Mouse (Mus musculus) liver, adult 2 months (tissue): Measurements from ENCODE around the gene Cdk13. TPM values are rescaled to one million over a fixed set of nuclear protein-coding genes. Genes with fewer than 3 reads are reported as not detected.

Experiments used
- DNase-seq: peaks from one replicate; pipeline ENCODE4 v3.0.0-alpha.2; 2011; ENCODE audit warnings: low read depth, low spot score; ENCODE audit errors: extremely low read depth
- H3K27ac ChIP-seq: fragments of 200-500 bp; replicated peaks from 2 replicates; pipeline ENCODE4 v1.5.1; 2012; ENCODE audit warnings: low read depth, mild to moderate bottlenecking, control low read depth, inconsistent platforms, low read length; ENCODE audit not compliant: insufficient read depth
- H3K27me3 ChIP-seq: fragments of 200-500 bp; 2 replicates; pipeline ENCODE4 v1.6.1; 2012; ENCODE audit warnings: mild to moderate bottlenecking, moderate library complexity, low read length, inconsistent platforms; ENCODE audit not compliant: control insufficient read depth, insufficient read depth
- H3K36me3 ChIP-seq: fragments of 200-500 bp; 2 replicates; pipeline ENCODE4 v1.6.1; 2012; ENCODE audit warnings: low read length, inconsistent platforms; ENCODE audit not compliant: control insufficient read depth, insufficient read depth
- H3K4me1 ChIP-seq: fragments of 200-500 bp; 2 replicates; pipeline ENCODE4 v1.6.1; 2011; ENCODE audit warnings: low read length; ENCODE audit not compliant: control insufficient read depth, insufficient read depth
- H3K4me3 ChIP-seq: fragments of 200-500 bp; 2 replicates; pipeline ENCODE4 v1.5.1; 2011; ENCODE audit warnings: low read depth, mild to moderate bottlenecking, control low read depth, low read length, moderate library complexity; ENCODE audit not compliant: insufficient read depth
- H3K79me2 ChIP-seq: fragments of 200-500 bp; 2 replicates; pipeline ENCODE4 v1.6.1; 2012; ENCODE audit warnings: inconsistent platforms, mild to moderate bottlenecking, low read length, moderate library complexity; ENCODE audit not compliant: control insufficient read depth, insufficient read depth
- H3K9ac ChIP-seq: fragments of 200-500 bp; 2 replicates; pipeline ENCODE4 v1.6.1; 2012; ENCODE audit warnings: low read depth, mild to moderate bottlenecking, control low read depth, inconsistent platforms, low read length
- CTCF ChIP-seq: fragments of 200-500 bp; IDR thresholded peaks from 2 replicates; pipeline ENCODE4 v1.5.1; 2011; ENCODE audit warnings: low read depth, low read length, control low read depth
- POLR2A ChIP-seq: fragments of 200-500 bp; IDR thresholded peaks from 2 replicates; pipeline ENCODE4 v1.6.1; 2011; ENCODE audit warnings: low read length, control low read depth; ENCODE audit not compliant: insufficient read depth; ENCODE audit errors: extremely low read depth
- WGBS: fragments of 180-500 bp; shearing (Covaris S2); methylation state at CpG from one replicate; pipeline ENCODE4 v1.1.7; 2018; 5-methylcytosine and 5-hydroxymethylcytosine counted together
- polyA plus RNA-seq: library from polyadenylated mRNA; depleted of rRNA; stranded (reverse); fragments of >200 nt; gene quantifications from 2 replicates; pipeline ENCODE4 v1.2.3, GENCODE M21; 2012; rRNA removed
- total RNA-seq: library from RNA; depleted of rRNA; stranded (reverse); fragments of >200 nt; gene quantifications from 2 replicates; pipeline ENCODE4 v1.2.3, GENCODE M21; 2014; rRNA removed

Cdk13 gene
- total RNA-seq (20.9 and 25.6 TPM in 2 replicates), polyA plus RNA-seq (13.7 and 15.2 TPM in 2 replicates)

- peak within 1 kb of the TSS; percentile 100 for H3K9ac ChIP-seq
- under 1% methylated on average over 98 of the region's 110 CpGs for WGBS
- H3K79me2 ChIP-seq, result peaks cover 18% of the 10 kb centered on the region
- peaks cover 7% of the 10 kb centered on the region; the same call in 1 of the 2 replicates for H3K4me1 ChIP-seq
- peak; percentile 89 for DNase-seq
- no peaks in the 10 kb centered on the region for H3K27me3 ChIP-seq
- no peaks in the 10 kb centered on the region for H3K36me3 ChIP-seq
- no peak for TF ChIP-seq CTCF
- peak; percentile 99 for TF ChIP-seq POLR2A
- H3K4me3 ChIP-seq, result peak within 1 kb of the TSS; percentile 98
- H3K27ac ChIP-seq, result peak within 1 kb of the TSS; percentile 98
These were observed at the start of gene Cdk13 for GRCm38 (mm10) chr13:17804909-17805613. Cdk13 (minus strand) TSS chr13:17805097.

- DNase-seq, result no peak
- Histone ChIP-seq H3K4me1 (no peaks in the 10 kb centered on the region), H3K36me3 (no peaks in the 10 kb centered on the region), H3K27me3 (no peaks in the 10 kb centered on the region), H3K79me2 (no peaks in the 10 kb centered on the region), H3K9ac (no peak overlapping the region), H3K27ac (no peak overlapping the region), H3K4me3 (no peak overlapping the region)
- WGBS, result 93% methylated on average over 2 of the region's 2 CpGs
- TF ChIP-seq CTCF (no peak), POLR2A (no peak)
These were observed 38.4 kb upstream of the Cdk13 start for GRCm38 (mm10) chr13:17843336-17843735.

- Histone ChIP-seq H3K9ac (no peak overlapping the region), H3K36me3 (no peaks in the 10 kb centered on the region), H3K4me3 (no peak overlapping the region), H3K4me1 (peaks cover 3% of the 10 kb centered on the region; the same call in 1 of the 2 replicates), H3K79me2 (no peaks in the 10 kb centered on the region), H3K27me3 (no peaks in the 10 kb centered on the region), H3K27ac (no peak overlapping the region)
- TF ChIP-seq CTCF (no peak), POLR2A (no peak)
- DNase-seq, result no peak
- 67% methylated on average over 4 of the region's 4 CpGs for WGBS
These were observed 37.9 kb upstream of the Cdk13 start for GRCm38 (mm10) chr13:17842756-17843155.

GRCm38 (mm10) chr13:17839137-17839536 is 34.2 kb upstream of the Cdk13 start:
- H3K27me3 ChIP-seq, result no peaks in the 10 kb centered on the region
- H3K36me3 ChIP-seq, result no peaks in the 10 kb centered on the region
- H3K27ac ChIP-seq, result no peak overlapping the region
- DNase-seq, result no peak
- H3K4me3 ChIP-seq, result no peak overlapping the region
- H3K79me2 ChIP-seq, result no peaks in the 10 kb centered on the region
- H3K4me1 ChIP-seq, result peaks cover 5% of the 10 kb centered on the region; the same call in 1 of the 2 replicates
- TF ChIP-seq CTCF (no peak), POLR2A (no peak)
- WGBS, result 80% methylated on average over 5 of the region's 5 CpGs
- no peak overlapping the region for H3K9ac ChIP-seq

- no peak overlapping the region for H3K9ac ChIP-seq
- peaks cover 5% of the 10 kb centered on the region; the same call in 1 of the 2 replicates for H3K4me1 ChIP-seq
- H3K27me3 ChIP-seq, result no peaks in the 10 kb centered on the region
- no peak overlapping the region for H3K4me3 ChIP-seq
- no peaks in the 10 kb centered on the region for H3K79me2 ChIP-seq
- peak; percentile 52 for TF ChIP-seq CTCF
- no peak for TF ChIP-seq POLR2A
- no peak overlapping the region for H3K27ac ChIP-seq
- no peaks in the 10 kb centered on the region for H3K36me3 ChIP-seq
- 23% methylated on average over 4 of the region's 4 CpGs for WGBS
- DNase-seq, result peak; percentile 67
These were observed 33.6 kb upstream of the Cdk13 start for GRCm38 (mm10) chr13:17838484-17838851.
